Mouse (Mus musculus): ENCODE results near the gene 1700016D06Rik. TPM values are rescaled to one million over a fixed set of nuclear protein-coding genes. Genes with fewer than 3 reads are reported as not detected.

The 1700016D06Rik gene
- total and polyA plus RNA-seq, 3 experiments, result not detected

GRCm38 (mm10) chr8:11707701-11708100 is 6.8 kb upstream of the 1700016D06Rik start:
- H3K79me2 ChIP-seq (ENCODE audit: control insufficient read depth, insufficient read depth, low read length, poor library complexity), result no peaks in the 10 kb centered on the region
- DNase-seq (ENCODE audit: low read depth, low spot score), result no peak
- peaks cover 0 to 3% of the 10 kb centered on the region in 2 experiments; a peak in 1 of 4 replicates for H3K27me3 ChIP-seq (ENCODE audit: control insufficient read depth in 1 of 2, insufficient read depth in 2 of 2, low read length in 2 of 2)

GRCm38 (mm10) chr8:11705818-11706217 is 5.0 kb upstream of the 1700016D06Rik start:
- Histone ChIP-seq H3K27ac (ENCODE audit: control insufficient read depth, low read depth, low read length) (no peak overlapping the region), H3K79me2 (ENCODE audit: control insufficient read depth, insufficient read depth, low read length, poor library complexity) (no peaks in the 10 kb centered on the region), H3K9me3 (replicated peaks; ENCODE audit: insufficient read depth, low read length) (no peaks in the 10 kb centered on the region), H3K4me1 (ENCODE audit: control insufficient read depth in 1 of 2, insufficient read depth in 2 of 2, low read length in 2 of 2) (peaks cover 0 to 1% of the 10 kb centered on the region in 2 experiments; a peak in 1 of 4 replicates), H3K36me3 (ENCODE audit: control insufficient read depth in 1 of 2, insufficient read depth in 2 of 2, low read length in 2 of 2) (no peaks in the 10 kb centered on the region), H3K4me3 (ENCODE audit: control insufficient read depth in 1 of 2, insufficient read depth in 1 of 2, low read depth in 2 of 2, low read length in 2 of 2) (no peak overlapping the region), H3K9ac (ENCODE audit: control insufficient read depth, low read depth, low read length, poor library complexity, severe bottlenecking) (no peak overlapping the region), H3K27me3 (ENCODE audit: control insufficient read depth in 1 of 2, insufficient read depth in 2 of 2, low read length in 2 of 2) (peaks cover 0 to 3% of the 10 kb centered on the region in 2 experiments; a peak in 1 of 4 replicates)
- no peak for DNase-seq (ENCODE audit: low read depth, low spot score)
- TF ChIP-seq USF2 (IDR thresholded peaks at IDR 0.05; ENCODE audit: borderline replicate concordance in 1 of 2, insufficient read depth in 1 of 2, low read depth in 1 of 2, low read length in 2 of 2) (no peak), TAL1 (IDR thresholded peaks at IDR 0.05; ENCODE audit: low read length) (no peak), NELFE (IDR thresholded peaks at IDR 0.05; ENCODE audit: low read depth, low read length) (no peak), SIN3A (IDR thresholded peaks at IDR 0.05; ENCODE audit: low read length) (no peak), MYB (IDR thresholded peaks at IDR 0.05; ENCODE audit: low read depth, low read length) (no peak), RAD21 (IDR thresholded peaks at IDR 0.05; ENCODE audit: low read depth, low read length) (no peak), POLR2A (IDR thresholded peaks at IDR 0.05; ENCODE audit: control insufficient read depth in 1 of 2, insufficient read depth in 1 of 2, low read depth in 1 of 2, low read length in 2 of 2, poor library complexity in 1 of 2) (no peak), CTCF (IDR thresholded peaks at IDR 0.05 in 2 of 3, conservative IDR thresholded peaks at IDR 0.05 in 1 of 3; ENCODE audit: control insufficient read depth in 1 of 3, insufficient read depth in 1 of 3, low read depth in 2 of 3, low read length in 3 of 3, poor library complexity in 1 of 3, severe bottlenecking in 1 of 3) (no peak), MAZ (IDR thresholded peaks at IDR 0.05; ENCODE audit: low read depth, low read length) (no peak), E2F4 (IDR thresholded peaks at IDR 0.05; ENCODE audit: borderline replicate concordance, low read depth, low read length) (no peak), CHD2 (IDR thresholded peaks at IDR 0.05; ENCODE audit: low read length) (no peak), POLR2AphosphoS5 (IDR thresholded peaks at IDR 0.05; ENCODE audit: borderline replicate concordance, low read depth, low read length) (no peak), MEF2A (IDR thresholded peaks at IDR 0.05; ENCODE audit: extremely low read depth, insufficient replicate concordance, low read depth, low read length, poor library complexity, severe bottlenecking) (no peak), USF1 (IDR thresholded peaks at IDR 0.05; ENCODE audit: low read depth, low read length) (no peak), NRF1 (IDR thresholded peaks at IDR 0.05; ENCODE audit: insufficient read depth, low read depth, low read length, poor library complexity, severe bottlenecking) (no peak), ETS1 (IDR thresholded peaks at IDR 0.05; ENCODE audit: low read depth, low read length) (no peak)

More at GRCm38 (mm10) chr8:11707701-11708100, 6.8 kb upstream of the 1700016D06Rik start:
- no peak for TF ChIP-seq ZMIZ1 (IDR thresholded peaks at IDR 0.05; ENCODE audit: low read depth, low read length)
- no peak for TF ChIP-seq KAT2A (conservative IDR thresholded peaks at IDR 0.05; ENCODE audit: low read depth, low read length)
- no peak for TF ChIP-seq NRF1 (IDR thresholded peaks at IDR 0.05; ENCODE audit: insufficient read depth, low read depth, low read length, poor library complexity, severe bottlenecking)
- no peak for TF ChIP-seq BHLHE40 (IDR thresholded peaks at IDR 0.05; ENCODE audit: borderline replicate concordance, low read depth, low read length)
- TF ChIP-seq MAX (IDR thresholded peaks at IDR 0.05; ENCODE audit: low read length), result no peak
- no peak for TF ChIP-seq ELF1 (IDR thresholded peaks at IDR 0.05; ENCODE audit: low read depth, low read length)
- TF ChIP-seq TAL1 (IDR thresholded peaks at IDR 0.05; ENCODE audit: low read length), result no peak
- TF ChIP-seq MXI1 (IDR thresholded peaks at IDR 0.05; ENCODE audit: low read depth, low read length), result no peak
- TF ChIP-seq ETS1 (IDR thresholded peaks at IDR 0.05; ENCODE audit: low read depth, low read length), result no peak
- no peak for TF ChIP-seq POLR2AphosphoS5 (IDR thresholded peaks at IDR 0.05; ENCODE audit: borderline replicate concordance, low read depth, low read length)
- no peak for TF ChIP-seq POLR2A (IDR thresholded peaks at IDR 0.05; ENCODE audit: control insufficient read depth in 1 of 2, insufficient read depth in 1 of 2, low read depth in 1 of 2, low read length in 2 of 2, poor library complexity in 1 of 2)
- no peak for TF ChIP-seq POLR2AphosphoS2 (IDR thresholded peaks at IDR 0.05; ENCODE audit: low read length)
- H3K9ac ChIP-seq (ENCODE audit: control insufficient read depth, low read depth, low read length, poor library complexity, severe bottlenecking), result no peak overlapping the region
- H3K36me3 ChIP-seq (ENCODE audit: control insufficient read depth in 1 of 2, insufficient read depth in 2 of 2, low read length in 2 of 2), result no peaks in the 10 kb centered on the region
- H3K4me1 ChIP-seq (ENCODE audit: control insufficient read depth in 1 of 2, insufficient read depth in 2 of 2, low read length in 2 of 2), result no peaks in the 10 kb centered on the region
- no peak overlapping the region for H3K27ac ChIP-seq (ENCODE audit: control insufficient read depth, low read depth, low read length)
- H3K9me3 ChIP-seq (replicated peaks; ENCODE audit: insufficient read depth, low read length), result no peaks in the 10 kb centered on the region
- no peak overlapping the region for H3K4me3 ChIP-seq (ENCODE audit: control insufficient read depth in 1 of 2, insufficient read depth in 1 of 2, low read depth in 2 of 2, low read length in 2 of 2)

Measured in MEL (cell line).